Mouse (Mus musculus) thymus, adult 2 months (tissue): Measurements from ENCODE around the gene Polr3b.

Experiments
- CTCF ChIP-seq: fragments of 200-500 bp; IDR thresholded peaks from 2 replicates; pipeline ENCODE4 v1.5.1; 2012; ENCODE audit warnings: mild to moderate bottlenecking, control low read depth, low read length, moderate library complexity, borderline replicate concordance; ENCODE audit not compliant: control insufficient read depth, poor library complexity, insufficient read depth; ENCODE audit errors: extremely low read depth
- POLR2A ChIP-seq: fragments of 200-500 bp; IDR thresholded peaks from 2 replicates; pipeline ENCODE4 v1.6.1; 2012; ENCODE audit warnings: mild to moderate bottlenecking, low read length, control low read depth, moderate library complexity; ENCODE audit not compliant: control insufficient read depth, poor library complexity, insufficient read depth; ENCODE audit errors: extremely low read depth

GRCm38 (mm10) chr10:84685444-84686121 is 63.5 kb downstream of the Polr3b start:
- no peak for TF ChIP-seq POLR2A
- TF ChIP-seq CTCF, result no peak
